Mouse (Mus musculus) stomach, postnatal 0 days (tissue): Measurements from ENCODE around the gene Tpte.

Experiments used
- CTCF ChIP-seq: IDR thresholded peaks from 2 replicates; pipeline ENCODE4 v1.5.1; 2016; ENCODE audit warnings: antibody characterized with exemption, low read depth, mild to moderate bottlenecking, moderate library complexity
- EP300 ChIP-seq: optimal IDR thresholded peaks from 2 replicates; pipeline ENCODE3; 2016; ENCODE audit warnings: antibody characterized with exemption

GRCm38 (mm10) chr8:22249080-22249479 lies 34.2 kb upstream of the Tpte start:
- TF ChIP-seq CTCF (no peak), EP300 (no peak)
